Mouse (Mus musculus) limb, embryonic 12.5 days (tissue): Measurements from ENCODE around the gene Rpap3. TPM values are rescaled to one million over a fixed set of nuclear protein-coding genes. Genes with fewer than 3 reads are reported as not detected.

Experiments used
- ATAC-seq: fragments of 200-750 bp; cut with Nextera tagmentation; 2 replicates; pipeline ENCODE4 v1.8.0; 2017; ENCODE audit warnings: low read depth, moderate TSS enrichment; ENCODE audit not compliant: insufficient number of reproducible peaks, insufficient read depth, low FRiP score, low TSS enrichment
- H3K27ac ChIP-seq: fragments of 300-500 bp; sonication (generic); 2 replicates; pipeline ENCODE4 v1.5.1; 2016; ENCODE audit warnings: mild to moderate bottlenecking, moderate library complexity
- H3K27me3 ChIP-seq: fragments of 300-500 bp; sonication (generic); 2 replicates; pipeline ENCODE4 v1.6.1; 2016; ENCODE audit warnings: mild to moderate bottlenecking, moderate library complexity
- H3K36me3 ChIP-seq: fragments of 300-500 bp; sonication (generic); 2 replicates; pipeline ENCODE4 v1.6.1; 2016; ENCODE audit warnings: mild to moderate bottlenecking, moderate library complexity
- H3K4me1 ChIP-seq: fragments of 300-500 bp; sonication (generic); replicated peaks from 2 replicates; pipeline ENCODE4 v1.6.1; 2016
- H3K4me2 ChIP-seq: fragments of 300-500 bp; sonication (generic); 2 replicates; pipeline ENCODE4 v1.6.1; 2016; ENCODE audit warnings: mild to moderate bottlenecking, moderate library complexity
- H3K4me3 ChIP-seq: fragments of 300-500 bp; sonication (generic); replicated peaks from 2 replicates; pipeline ENCODE4 v1.5.1; 2016; ENCODE audit warnings: mild to moderate bottlenecking
- H3K9ac ChIP-seq: fragments of 300-500 bp; sonication (generic); replicated peaks from 2 replicates; pipeline ENCODE4 v1.6.1; 2016; ENCODE audit warnings: mild to moderate bottlenecking, moderate library complexity
- H3K9me3 ChIP-seq: fragments of 300-500 bp; sonication (generic); 2 replicates; pipeline ENCODE4 v1.6.1; 2016; ENCODE audit warnings: mild to moderate bottlenecking, moderate library complexity
- WGBS: fragments of 180-500 bp; shearing (Covaris S2); methylation state at CpG from one replicate; pipeline ENCODE4 v1.1.7; 2016; 5-methylcytosine and 5-hydroxymethylcytosine counted together
- polyA plus RNA-seq: library from polyadenylated mRNA; unstranded; fragments of >200 nt; fragmentation: Nextera tagmentation; extraction: Ambion mirVana; gene quantifications from 2 replicates; pipeline ENCODE4 v1.2.1, GENCODE M21; 2016

The Rpap3 gene
- polyA plus RNA-seq, 1 experiment from 2014 or later: 40.4 TPM

- 86% methylated on average over 4 of the region's 4 CpGs for WGBS
- Histone ChIP-seq H3K4me3 (no peak overlapping the region), H3K36me3 (no peaks in the 10 kb centered on the region), H3K27ac (no peak overlapping the region), H3K4me2 (no peak overlapping the region), H3K4me1 (no peaks in the 10 kb centered on the region), H3K9ac (no peak overlapping the region), H3K9me3 (peaks cover 3% of the 10 kb centered on the region; the same call in 1 of the 2 replicates), H3K27me3 (no peaks in the 10 kb centered on the region)
- ATAC-seq: no peak
Measured at GRCm38 (mm10) chr15:97643986-97644385, 61.6 kb downstream of the Rpap3 start.

Other genes starting within 250 kb of the Rpap3 start
- 0.14 and 0.23 TPM in 2 replicates for gene Endou, start 25.5 kb upstream of the Rpap3 start, polyA plus RNA-seq
- gene Rapgef3, start 62.1 kb upstream of the Rpap3 start, polyA plus RNA-seq: 10.1 and 11.1 TPM in 2 replicates
- 34.2 and 36.6 TPM in 2 replicates for gene Slc48a1, start 72.7 kb upstream of the Rpap3 start, polyA plus RNA-seq
- gene Hdac7, start 138.7 kb upstream of the Rpap3 start, polyA plus RNA-seq: 31.5 and 33.6 TPM in 2 replicates
- 0.24 and 0.42 TPM in 2 replicates for gene Vdr, start 204.8 kb upstream of the Rpap3 start, polyA plus RNA-seq